Mouse (Mus musculus) heart, embryonic 14.5 days (tissue): ENCODE data around the gene Lgr6. TPM values are rescaled to one million over a fixed set of nuclear protein-coding genes. Genes with fewer than 3 reads are reported as not detected.

Experiments used
- ATAC-seq: fragments of 200-750 bp; cut with Nextera tagmentation; 2 replicates; pipeline ENCODE4 v1.8.0; 2017; ENCODE audit warnings: low read depth, moderate TSS enrichment; ENCODE audit not compliant: insufficient number of reproducible peaks, insufficient read depth, low FRiP score
- H3K27ac ChIP-seq, 2 experiments: fragments of 200-500 bp in 1 of 2; fragments of 300-500 bp in 1 of 2; sonication (generic) in 1 of 2; replicated peaks in 1 of 2; 2 replicates each; pipeline ENCODE4 v1.5.1; 2012 to 2014; ENCODE audit warnings: low read depth in 2 of 2, low read length in 2 of 2, control low read depth in 1 of 2, mild to moderate bottlenecking in 1 of 2, mixed read lengths in 1 of 2; ENCODE audit not compliant: control insufficient read depth in 1 of 2, insufficient read depth in 1 of 2
- H3K27me3 ChIP-seq: fragments of 300-500 bp; sonication (generic); 2 replicates; pipeline ENCODE4 v1.6.1; 2014; ENCODE audit warnings: mild to moderate bottlenecking, low read length, control low read depth; ENCODE audit not compliant: control insufficient read depth, insufficient read depth
- H3K36me3 ChIP-seq: fragments of 300-500 bp; sonication (generic); 2 replicates; pipeline ENCODE4 v1.6.1; 2014; ENCODE audit warnings: mild to moderate bottlenecking, control low read depth, low read length, mixed read lengths; ENCODE audit not compliant: control insufficient read depth, insufficient read depth
- H3K4me1 ChIP-seq, 2 experiments: fragments of 200-500 bp in 1 of 2; fragments of 300-500 bp in 1 of 2; sonication (generic) in 1 of 2; 2 replicates each; pipeline ENCODE4 v1.6.1; 2012 to 2014; ENCODE audit warnings: low read length in 2 of 2, control low read depth in 1 of 2, mixed read lengths in 1 of 2; ENCODE audit not compliant: control insufficient read depth in 2 of 2, insufficient read depth in 2 of 2
- H3K4me2 ChIP-seq: fragments of 300-500 bp; sonication (generic); 2 replicates; pipeline ENCODE4 v1.6.1; 2014; ENCODE audit warnings: mild to moderate bottlenecking, low read length
- H3K4me3 ChIP-seq, 2 experiments: fragments of 200-500 bp in 1 of 2; fragments of 300-500 bp in 1 of 2; sonication (generic) in 1 of 2; 2 replicates each; pipeline ENCODE4 v1.5.1; 2012 to 2014; ENCODE audit warnings: low read length in 2 of 2, mild to moderate bottlenecking in 2 of 2, control low read depth in 1 of 2, low read depth in 1 of 2, moderate library complexity in 1 of 2; ENCODE audit not compliant: control insufficient read depth in 1 of 2, insufficient read depth in 1 of 2
- H3K9ac ChIP-seq: fragments of 300-500 bp; sonication (generic); 2 replicates; pipeline ENCODE4 v1.6.1; 2014; ENCODE audit warnings: mild to moderate bottlenecking, low read length
- H3K9me3 ChIP-seq: fragments of 300-500 bp; sonication (generic); 2 replicates; pipeline ENCODE4 v1.6.1; 2016; ENCODE audit warnings: low read length, control low read depth; ENCODE audit not compliant: control insufficient read depth
- WGBS: fragments of 180-500 bp; shearing (Covaris S2); extraction: QIAGEN DNeasy Blood & Tissue Kit; methylation state at CpG from one replicate; pipeline ENCODE4 v1.1.7; 2014; 5-methylcytosine and 5-hydroxymethylcytosine counted together
- polyA plus RNA-seq: library from polyadenylated mRNA; unstranded; fragments of >200 nt; fragmentation: Nextera tagmentation; extraction: Ambion mirVana; gene quantifications from 2 replicates; pipeline ENCODE4 v1.2.1, GENCODE M21; 2014

Gene Lgr6
- polyA plus RNA-seq, 1 experiment from 2014 or later = 2.5 TPM

DNA sequence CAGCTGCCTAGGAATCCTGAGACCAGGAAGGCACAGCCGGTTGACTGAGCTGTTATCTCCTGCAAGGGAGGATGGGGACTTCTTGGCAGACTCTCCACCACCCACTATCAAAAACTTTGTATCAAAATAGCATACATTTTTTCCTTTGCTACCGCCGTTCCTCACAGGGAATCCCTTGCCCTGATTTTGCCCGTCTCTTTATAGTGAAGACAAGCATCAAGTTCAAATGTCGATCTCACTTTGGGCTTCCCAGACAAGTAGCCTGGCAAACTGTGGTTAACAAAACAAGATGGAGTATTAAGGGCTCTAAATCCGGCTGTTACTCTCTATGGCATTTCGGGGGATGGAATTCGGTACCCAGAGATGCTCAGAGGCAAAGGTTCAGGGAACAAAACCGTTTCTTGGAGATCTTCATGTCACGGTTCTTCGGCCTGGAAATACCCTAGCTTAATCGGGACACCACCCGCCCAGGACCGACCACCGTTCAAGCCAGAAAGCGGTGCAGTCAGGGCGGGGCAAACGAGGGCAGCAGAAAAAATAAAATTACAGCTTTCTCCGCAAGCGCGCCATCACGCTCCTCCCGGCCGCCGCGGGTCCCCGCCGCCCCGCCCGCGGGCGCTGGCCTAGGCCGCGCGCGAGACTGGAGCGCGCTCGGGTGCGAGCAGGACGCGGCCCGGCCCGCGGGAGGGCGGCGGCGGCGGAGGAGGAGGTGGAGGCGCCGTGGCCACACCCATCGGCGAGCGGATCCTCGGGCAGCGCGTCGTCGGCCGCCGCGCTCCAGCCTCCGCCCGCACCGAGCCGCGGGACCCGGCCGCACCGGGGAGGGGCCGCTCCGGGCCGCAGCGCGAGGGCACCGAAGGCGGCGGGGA, 41.2 kb upstream of the Lgr6 start, which contains the start of gene Arl8a:
Gene Arl8a (plus strand): TSS at position 748 of the 869 bp plus-strand sequence.
- Histone ChIP-seq H3K4me2 (peak within 1 kb of the TSS; percentile 93), H3K27ac (peak within 1 kb of the TSS; percentile 76 to 81), H3K4me3 (peak within 1 kb of the TSS; percentile 93 to 98), H3K9ac (peak within 1 kb of the TSS; percentile 91), H3K27me3 (peaks cover 38% of the 10 kb centered on the region), H3K4me1 (peaks cover 7 to 8% of the 10 kb centered on the region in 2 experiments), H3K9me3 (no peaks in the 10 kb centered on the region), H3K36me3 (0 out of 2 replicates have a peak, but pooled peaks cover 3% of the 10 kb centered on the region)
- WGBS = under 1% methylated on average over 75 of the region's 78 CpGs
- ATAC-seq = peak; percentile 80

DNA sequence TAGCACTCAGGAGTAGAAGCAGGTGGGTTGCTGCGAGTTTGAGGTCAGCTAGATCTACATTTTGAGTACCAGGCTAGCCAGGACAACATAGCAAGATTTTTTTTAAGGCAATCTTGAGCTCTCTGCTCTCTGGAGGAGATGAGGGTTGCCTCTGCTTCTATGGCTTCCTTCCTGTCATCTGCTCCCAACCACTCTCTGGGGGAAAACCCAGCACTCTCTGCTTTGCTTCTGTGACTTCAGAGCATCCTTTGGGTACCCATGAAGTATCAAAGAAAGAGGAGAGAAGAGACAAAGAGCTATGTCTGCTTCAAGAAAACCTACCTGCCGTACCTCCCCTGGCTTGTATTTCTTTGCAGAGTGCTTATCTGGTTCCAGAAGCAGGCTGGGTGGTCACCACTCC, 38.9 kb upstream of the Lgr6 start:
- no peaks in the 10 kb centered on the region for H3K9me3 ChIP-seq
- H3K4me3 ChIP-seq = no peak overlapping the region
- 83% methylated on average over 2 of the region's 2 CpGs for WGBS
- peaks cover 35% of the 10 kb centered on the region for H3K27me3 ChIP-seq
- H3K4me2 ChIP-seq = no peak overlapping the region
- no peak overlapping the region for H3K27ac ChIP-seq
- no peaks in the 10 kb centered on the region for H3K36me3 ChIP-seq
- H3K4me1 ChIP-seq = peaks cover 7 to 8% of the 10 kb centered on the region in 2 experiments
- H3K9ac ChIP-seq = no peak overlapping the region
- no peak for ATAC-seq

DNA sequence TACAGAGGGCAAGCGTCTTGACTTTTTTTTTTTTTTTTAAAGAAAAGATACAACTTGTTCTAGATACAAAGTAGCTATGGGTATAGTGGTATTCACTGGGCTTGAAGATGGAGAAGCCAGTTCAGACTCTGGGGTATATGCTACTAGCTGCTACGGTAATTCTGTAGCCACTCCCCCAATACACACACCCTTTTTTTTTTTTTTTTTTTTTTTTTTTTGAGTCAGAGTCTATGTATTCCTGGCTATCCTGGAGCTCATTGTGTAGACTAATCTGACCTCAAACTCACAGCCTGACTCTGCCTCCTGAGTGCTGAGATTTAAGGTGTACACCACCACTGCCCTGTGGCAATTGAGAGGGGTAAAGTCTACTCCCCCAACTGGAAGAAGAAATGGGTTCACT, 37.4 kb upstream of the Lgr6 start:
- no peaks in the 10 kb centered on the region for H3K9me3 ChIP-seq
- peaks cover 30% of the 10 kb centered on the region for H3K27me3 ChIP-seq
- no peaks in the 10 kb centered on the region for H3K36me3 ChIP-seq
- H3K27ac ChIP-seq = no peak overlapping the region
- no peak overlapping the region for H3K9ac ChIP-seq
- no peak overlapping the region for H3K4me2 ChIP-seq
- no peak overlapping the region for H3K4me3 ChIP-seq
- 75% methylated on average over 2 of the region's 2 CpGs for WGBS
- peaks cover 0 to 3% of the 10 kb centered on the region in 2 experiments; a peak in 2 of 4 replicates for H3K4me1 ChIP-seq
- no peak for ATAC-seq

DNA sequence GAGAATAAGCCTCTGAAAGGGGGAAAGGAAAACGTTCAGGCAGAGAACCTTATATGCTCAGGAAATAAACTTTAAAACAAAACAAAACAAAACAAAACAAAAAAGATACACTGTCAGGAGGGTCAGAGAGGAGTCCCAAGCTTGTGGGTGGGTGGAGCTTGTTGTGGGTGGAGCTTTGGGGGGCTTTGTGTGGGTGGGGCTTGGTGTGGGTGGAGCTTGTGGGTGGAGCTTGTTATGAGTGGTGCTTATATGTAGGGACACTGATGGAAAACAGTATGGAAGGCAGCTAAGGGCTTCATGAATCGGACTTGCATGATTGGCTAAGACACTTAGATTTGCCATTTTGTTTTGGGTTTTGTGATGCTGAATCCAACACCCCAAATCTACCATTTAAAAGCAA, 34.8 kb upstream of the Lgr6 start:
- Histone ChIP-seq H3K27me3 (peaks cover 25% of the 10 kb centered on the region), H3K4me2 (no peak overlapping the region), H3K4me3 (no peak overlapping the region), H3K4me1 (no peaks in the 10 kb centered on the region), H3K9ac (no peak overlapping the region), H3K27ac (no peak overlapping the region), H3K36me3 (no peaks in the 10 kb centered on the region), H3K9me3 (no peaks in the 10 kb centered on the region)
- 81% methylated on average over 2 of the region's 2 CpGs for WGBS
- no peak for ATAC-seq

DNA sequence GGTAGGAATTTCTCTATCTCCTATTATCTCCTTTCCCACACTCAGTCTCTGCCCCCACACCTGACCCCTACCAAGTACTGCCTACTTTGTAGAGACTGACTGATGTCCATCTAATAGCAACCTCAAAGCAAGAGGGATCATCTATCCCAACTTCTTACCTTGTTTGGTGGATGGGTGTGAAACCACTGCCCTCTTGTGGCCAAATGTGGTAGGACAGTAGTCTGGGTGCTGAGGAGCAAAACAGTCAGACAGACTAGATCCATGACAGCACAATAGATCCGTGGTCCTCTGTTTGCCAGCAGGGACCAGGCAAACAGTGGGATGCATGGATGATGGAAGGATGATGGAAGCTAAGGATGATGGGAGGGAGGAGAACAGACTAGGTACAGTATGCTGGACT, 31.4 kb upstream of the Lgr6 start:
- H3K4me3 ChIP-seq = no peak overlapping the region
- no peak for ATAC-seq
- no peaks in the 10 kb centered on the region for H3K9me3 ChIP-seq
- H3K4me2 ChIP-seq = no peak overlapping the region
- no peak overlapping the region for H3K27ac ChIP-seq
- no peak overlapping the region for H3K9ac ChIP-seq
- H3K27me3 ChIP-seq = peaks cover 7% of the 10 kb centered on the region; the same call in 1 of the 2 replicates
- 6% methylated on average over 1 of the region's 1 CpGs for WGBS
- H3K36me3 ChIP-seq = no peaks in the 10 kb centered on the region
- peaks cover 10 to 12% of the 10 kb centered on the region in 2 experiments; a peak in 3 of 4 replicates for H3K4me1 ChIP-seq

DNA sequence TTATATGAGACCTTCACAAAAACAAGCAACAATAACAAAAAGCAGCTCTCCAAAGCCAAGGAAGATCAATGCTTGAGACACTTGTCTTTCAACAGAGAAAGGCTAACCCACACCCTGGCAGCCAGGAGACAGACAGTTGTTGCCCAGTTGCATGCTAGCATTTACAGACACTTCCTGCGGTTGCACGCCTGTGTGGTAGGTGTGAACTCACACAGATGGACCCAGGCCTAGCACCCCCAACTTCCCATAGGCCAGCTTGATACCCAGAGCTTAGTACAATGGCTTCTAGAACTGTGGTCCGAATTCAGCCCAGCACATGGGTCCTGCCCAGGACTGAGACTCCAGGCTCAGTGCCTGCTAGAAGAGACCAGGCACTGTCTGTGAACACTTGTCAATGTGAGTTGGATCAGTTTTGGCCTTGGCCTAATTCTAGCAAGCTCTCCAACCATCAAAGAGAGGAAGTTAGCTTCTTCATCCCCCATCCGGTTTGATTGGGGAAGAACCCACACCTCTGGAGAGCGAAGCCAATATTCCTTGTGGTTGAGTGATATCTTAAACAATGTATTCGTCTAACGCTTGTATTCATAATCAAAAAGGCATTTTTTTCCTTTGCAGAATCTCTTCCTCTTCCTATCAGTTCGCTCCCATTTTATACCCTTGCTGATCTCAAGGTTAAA, 30.2 kb upstream of the Lgr6 start:
- Histone ChIP-seq H3K4me3 (no peak overlapping the region), H3K27ac (no peak overlapping the region), H3K9ac (no peak overlapping the region), H3K9me3 (no peaks in the 10 kb centered on the region), H3K36me3 (no peaks in the 10 kb centered on the region), H3K4me1 (peaks cover 18 to 21% of the 10 kb centered on the region in 2 experiments), H3K27me3 (peaks cover 15% of the 10 kb centered on the region), H3K4me2 (no peak overlapping the region)
- 83% methylated on average over 8 of the region's 8 CpGs for WGBS
- no peak for ATAC-seq

DNA sequence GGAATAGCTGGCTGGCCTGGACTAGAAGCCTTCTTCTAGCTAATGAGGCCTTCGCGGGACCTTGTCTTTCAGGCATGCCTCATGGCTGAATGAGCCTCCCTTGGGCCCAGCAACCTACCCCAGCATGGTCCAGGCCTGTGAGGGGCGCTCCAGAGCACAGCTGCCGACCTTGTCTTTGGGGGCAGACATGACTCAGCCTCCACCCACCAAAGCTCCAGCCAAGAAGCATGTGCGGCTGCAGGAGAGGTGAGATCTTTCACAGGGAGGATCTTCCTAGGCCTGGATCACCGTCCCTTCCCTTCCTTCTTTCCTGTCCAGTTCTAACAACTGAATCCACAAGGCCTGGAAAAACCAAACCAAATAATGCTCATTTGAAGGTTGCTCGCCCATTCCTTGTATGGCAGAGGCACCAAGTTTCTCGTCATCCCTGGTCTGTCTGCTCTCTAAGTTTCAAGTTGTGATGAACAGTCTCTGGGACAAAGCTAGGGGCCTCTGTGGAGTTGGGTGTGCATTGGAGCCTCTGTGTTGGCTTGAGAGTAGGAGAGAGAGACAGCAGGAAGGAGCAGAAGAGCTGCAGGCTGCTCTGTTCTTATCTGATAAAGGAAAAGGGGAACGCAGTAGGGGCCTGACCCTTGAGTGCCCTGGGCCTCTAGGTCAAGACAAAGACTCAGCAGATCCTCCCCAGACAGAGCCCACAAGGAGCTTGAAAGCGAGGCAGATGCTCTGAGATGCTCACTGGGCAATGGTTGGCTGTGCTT, 28.8 kb upstream of the Lgr6 start:
- peaks cover 23% of the 10 kb centered on the region for H3K27me3 ChIP-seq
- H3K4me3 ChIP-seq = no peak overlapping the region

More for the DNA sequence above, 28.8 kb upstream of the Lgr6 start:
- no peak for ATAC-seq
- Histone ChIP-seq H3K9me3 (no peaks in the 10 kb centered on the region), H3K27ac (no peak overlapping the region), H3K4me1 (peaks cover 18 to 21% of the 10 kb centered on the region in 2 experiments), H3K4me2 (no peak overlapping the region), H3K9ac (no peak overlapping the region), H3K36me3 (no peaks in the 10 kb centered on the region)
- WGBS = 75% methylated on average over 10 of the region's 10 CpGs
